Mouse (Mus musculus) layer of hippocampus, postnatal 10 days (tissue): ENCODE data around the gene Nek4. TPM values are rescaled to one million over a fixed set of nuclear protein-coding genes. Genes with fewer than 3 reads are reported as not detected.

Experiments used
- DNase-seq, 2 experiments: peaks; one replicate each; pipeline ENCODE4 v3.0.0; 2021; ENCODE audit warnings: low spot score in 2 of 2
- total RNA-seq, 2 experiments: library from RNA; stranded (reverse); gene quantifications; 2 replicates each; pipeline ENCODE4 v1.2.3; 2021

The Nek4 gene
- total RNA-seq, 2 experiments from 2014 or later: 14.8 to 15.1 TPM

GRCm38 (mm10) chr14:30959031-30959430 is 7.9 kb downstream of the Nek4 start:
- no peak for DNase-seq

- no peak for DNase-seq
Observed at GRCm38 (mm10) chr14:30960366-30960765, 9.2 kb downstream of the Nek4 start.

DNA sequence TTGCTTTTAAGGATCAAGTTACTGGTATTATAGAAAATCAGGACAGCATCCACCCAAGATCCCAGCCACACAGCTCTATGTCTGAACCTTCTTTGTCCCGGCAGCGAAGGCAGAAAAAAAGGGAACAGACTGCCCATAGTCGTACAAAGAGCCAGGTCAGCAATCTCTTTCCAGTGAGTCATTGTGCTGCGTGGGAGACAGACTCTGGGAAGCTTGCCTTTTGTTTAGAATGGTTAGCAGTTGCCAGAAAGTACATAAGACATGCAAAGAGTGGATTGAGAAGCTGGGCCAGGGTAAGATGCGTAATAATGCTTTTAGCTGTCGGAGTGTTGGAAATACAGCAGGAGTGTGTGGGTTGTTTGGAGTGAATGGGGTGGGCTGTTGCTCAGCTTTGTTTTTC is 23.0 kb downstream of the Nek4 start:
- peak; percentile 11 to 21 for DNase-seq

GRCm38 (mm10) chr14:30976222-30976621 is 25.0 kb downstream of the Nek4 start:
- no peak for DNase-seq

GRCm38 (mm10) chr14:30996417-30996816 is 45.2 kb downstream of the Nek4 start:
- no peak for DNase-seq

DNA sequence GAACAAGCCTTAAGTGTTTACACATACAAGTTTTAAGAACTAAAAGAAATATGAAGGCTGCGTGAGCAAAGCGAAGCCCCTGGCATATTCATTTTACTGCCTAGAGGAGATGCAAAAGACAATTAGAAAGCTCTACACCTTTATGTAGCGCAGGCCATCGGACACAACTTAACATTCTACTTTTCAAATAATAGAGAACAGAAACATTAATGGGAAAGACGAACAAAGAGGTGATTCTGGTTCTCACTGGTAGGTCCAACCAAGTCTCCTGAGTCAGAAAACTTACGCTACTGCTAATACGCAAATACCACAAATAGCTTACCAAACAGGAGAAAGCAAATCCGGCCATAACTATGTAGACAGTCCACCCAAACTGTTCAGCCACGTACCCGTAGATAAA is 49.2 kb downstream of the Nek4 start:
- DNase-seq: no peak

- DNase-seq: no peak
Observed at GRCm38 (mm10) chr14:31000816-31001306, 49.7 kb downstream of the Nek4 start.

- DNase-seq: peak; percentile 86 to 89
Observed at GRCm38 (mm10) chr14:31001307-31002205, 50.4 kb downstream of the Nek4 start, which contains the start of the genes Glt8d1 and Spcs1. Gene Glt8d1 (plus strand): TSS chr14:31001400. Gene Spcs1 (minus strand): TSS chr14:31001672.

DNA sequence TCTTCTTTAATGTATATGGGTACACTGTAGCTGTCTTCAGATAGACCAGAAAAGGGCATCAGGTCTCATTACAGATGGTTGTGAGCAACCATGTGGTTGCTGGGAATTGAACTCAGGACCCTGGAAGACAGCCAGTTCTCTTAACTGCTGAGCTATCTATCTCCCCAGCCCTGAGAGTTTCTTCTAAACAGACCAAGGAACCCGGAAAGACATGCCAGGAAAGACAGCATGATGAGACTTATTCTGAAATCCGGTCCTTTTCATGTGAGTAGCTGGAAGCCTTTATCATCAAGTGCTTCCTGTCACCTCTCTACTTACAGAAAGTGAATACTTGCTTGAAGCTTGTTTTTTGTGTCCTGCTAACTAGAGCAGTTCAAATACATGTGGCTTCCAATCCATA is 53.4 kb downstream of the Nek4 start:
- no peak for DNase-seq

DNA sequence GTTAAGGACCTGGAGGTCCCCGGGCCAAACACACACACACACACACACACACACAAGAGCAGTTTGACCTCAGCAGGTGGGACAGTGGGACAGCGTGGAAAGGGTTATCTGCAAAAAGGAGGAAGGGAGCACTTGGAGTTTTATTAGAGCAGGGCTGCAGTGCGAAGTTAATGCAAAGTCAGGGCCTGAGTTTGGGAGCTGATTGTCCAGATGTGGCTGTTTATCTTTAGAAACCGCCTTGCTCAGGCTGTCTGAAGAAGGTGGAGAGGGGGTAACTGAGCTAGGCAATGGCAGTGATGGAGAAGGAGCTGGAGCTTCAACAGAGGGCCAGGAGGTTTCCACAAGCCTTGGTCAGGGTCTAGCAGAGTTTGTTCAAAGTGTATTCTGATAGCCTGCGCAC is 55.6 kb downstream of the Nek4 start:
- no peak for DNase-seq

DNA sequence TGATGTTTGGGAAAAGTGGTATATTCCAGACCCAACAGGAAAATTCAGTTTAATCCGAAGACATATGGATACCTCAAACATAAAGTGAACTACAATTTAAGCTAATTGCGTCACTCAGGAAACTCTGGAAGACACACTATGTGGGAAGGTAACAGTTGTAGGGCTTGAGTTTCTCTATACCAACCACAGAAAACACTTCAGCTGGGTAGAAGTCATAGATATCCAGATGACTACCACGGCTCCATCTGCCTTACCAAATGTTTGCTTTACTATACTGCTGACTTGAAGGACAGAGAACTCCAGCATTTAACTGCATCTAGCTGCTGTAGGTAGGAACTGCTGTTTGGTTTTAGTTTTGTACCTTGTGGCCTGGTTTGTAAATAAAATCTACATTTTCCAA is 60.4 kb downstream of the Nek4 start:
- no peak for DNase-seq

DNA sequence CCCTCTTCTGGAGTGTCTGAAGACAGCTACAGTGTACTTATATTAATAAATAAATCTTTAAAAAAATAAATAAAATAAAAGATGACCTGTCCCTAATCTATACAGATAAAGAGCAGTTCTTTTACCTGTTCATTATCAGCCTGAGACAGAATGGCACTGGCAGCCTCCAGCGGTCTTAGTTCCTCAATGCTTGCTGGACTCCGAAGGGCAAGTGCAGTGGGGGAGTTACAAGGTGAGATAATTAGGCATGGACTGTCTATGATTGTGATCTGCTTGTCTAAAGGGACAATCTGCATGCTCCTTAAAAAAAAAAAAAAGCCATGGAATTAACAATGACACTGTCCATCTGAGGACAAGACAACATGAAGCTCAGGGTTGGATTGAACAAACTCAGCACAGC is 62.8 kb downstream of the Nek4 start:
- no peak for DNase-seq

GRCm38 (mm10) chr14:31016063-31016462 is 64.9 kb downstream of the Nek4 start:
- no peak for DNase-seq

DNA sequence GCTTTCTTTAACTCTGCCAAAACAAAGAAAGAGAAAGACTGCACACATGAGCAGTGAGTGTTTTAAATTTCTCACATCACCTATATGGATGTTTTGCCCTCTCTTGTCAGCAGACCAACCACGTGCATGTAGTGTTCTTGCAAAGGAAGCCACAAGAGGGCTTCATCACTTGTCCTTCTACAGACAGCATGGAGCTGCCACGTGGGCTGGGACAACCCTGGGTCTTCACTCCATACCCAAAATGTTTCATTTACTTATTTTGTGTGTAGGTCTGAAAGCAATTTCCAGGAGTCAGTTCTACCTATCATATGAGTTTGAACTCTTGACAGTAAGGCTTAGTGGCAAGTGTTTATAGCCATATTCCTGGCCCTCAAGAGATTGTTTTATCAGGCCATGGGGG is 66.7 kb downstream of the Nek4 start:
- DNase-seq: no peak

- DNase-seq: peak; percentile 96 to 98
Observed at GRCm38 (mm10) chr14:31018860-31019291, 67.7 kb downstream of the Nek4 start, which contains the start of the genes Pbrm1 and Gnl3. Gene Pbrm1 (plus strand): TSS chr14:31019138. Gene Gnl3 (minus strand): TSS chr14:31019152.

DNA sequence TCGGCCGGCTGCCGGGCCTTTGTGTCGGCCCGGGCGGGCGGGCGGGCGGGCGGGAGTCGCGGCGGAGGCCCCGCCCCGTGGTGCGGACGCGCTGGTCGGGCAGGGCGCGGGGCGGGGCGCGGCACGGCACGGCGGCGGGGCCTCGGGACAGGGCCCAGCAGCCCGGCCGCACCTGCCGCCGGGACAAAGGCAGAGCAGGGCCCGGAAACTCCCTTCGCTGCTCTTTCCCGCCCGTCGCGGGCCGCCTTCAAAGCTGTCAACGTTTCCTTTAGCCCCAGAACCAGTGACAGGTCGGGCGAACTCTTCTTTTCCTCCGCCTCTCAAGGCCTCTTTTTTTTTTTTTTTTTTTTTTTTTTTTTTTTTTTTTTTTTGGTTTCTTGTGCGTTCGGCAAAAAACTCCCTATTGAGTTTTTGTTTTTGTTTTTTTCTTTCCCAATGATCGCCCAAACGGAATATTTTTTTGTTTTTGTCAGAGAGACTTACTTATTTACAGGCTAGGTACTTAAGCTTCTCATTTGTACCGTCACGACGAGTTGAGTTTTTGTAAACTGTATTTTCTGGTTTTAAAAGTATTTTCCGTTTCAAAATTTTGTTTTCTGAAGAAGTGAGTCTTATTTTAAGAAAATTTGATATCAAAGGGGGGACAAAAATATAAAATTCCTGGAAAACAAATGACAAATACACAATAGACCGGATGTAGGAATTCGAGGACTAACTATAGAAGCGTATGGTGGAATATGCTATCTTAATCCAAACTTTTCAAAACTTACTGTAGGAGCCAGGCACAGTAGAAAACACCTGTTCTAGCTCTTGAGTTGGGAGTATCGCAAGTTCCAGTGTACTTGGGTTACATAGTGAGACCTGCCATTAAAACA is 68.4 kb downstream of the Nek4 start:
- DNase-seq: no peak

- DNase-seq: no peak
Observed at GRCm38 (mm10) chr14:31022579-31022978, 71.4 kb downstream of the Nek4 start.

DNA sequence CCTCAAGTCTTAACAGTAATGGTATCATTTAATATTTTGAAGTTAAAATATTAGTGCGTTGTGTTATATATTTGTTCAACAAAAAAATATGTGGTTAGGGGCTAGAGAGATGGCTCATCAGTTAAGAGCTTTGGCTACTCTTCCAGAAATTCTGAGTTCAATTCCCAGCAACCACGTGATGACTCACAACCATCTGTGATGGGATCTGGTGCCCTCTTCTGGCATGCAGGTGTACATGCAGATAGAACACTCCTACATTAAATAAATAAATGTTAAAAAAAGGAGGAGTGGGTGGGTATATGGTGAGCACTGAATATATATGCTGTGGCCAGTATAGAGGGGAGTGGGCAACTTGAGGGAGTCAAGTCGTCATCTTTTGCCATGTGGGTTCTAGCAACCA is 74.6 kb downstream of the Nek4 start:
- DNase-seq: no peak
